Mouse (Mus musculus): Measurements from ENCODE around the gene Tbx10. TPM values are rescaled to one million over a fixed set of nuclear protein-coding genes. Genes with fewer than 3 reads are reported as not detected.

Gene Tbx10
- polyA plus RNA-seq, 1 experiment from 2014 or later: not detected

- 87% methylated on average over 3 of the region's 3 CpGs for WGBS
- no peak overlapping the region for H3K9ac ChIP-seq (replicated peaks; ENCODE audit: low read depth)
- H3K27ac ChIP-seq (ENCODE audit: low read length): no peak overlapping the region
- no peak overlapping the region for H3K4me2 ChIP-seq (replicated peaks; ENCODE audit: low read depth, low read length)
- DNase-seq (ENCODE audit: low spot score) (no peak), ATAC-seq (no peak)
- H3K4me1 ChIP-seq (ENCODE audit: insufficient read depth, low read depth, low read length): peaks cover 11% of the 10 kb centered on the region; the same call in 1 of the 2 replicates
- no peak overlapping the region for H3K4me3 ChIP-seq (ENCODE audit: low read depth, low read length)
- TF ChIP-seq EP300 (IDR thresholded peaks at IDR 0.05) (no peak), CTCF (IDR thresholded peaks at IDR 0.05) (no peak)
- no peaks in the 10 kb centered on the region for H3K9me3 ChIP-seq (ENCODE audit: low read length)
- H3K27me3 ChIP-seq (replicated peaks; ENCODE audit: insufficient read depth, low read length): no peaks in the 10 kb centered on the region
- no peaks in the 10 kb centered on the region for H3K36me3 ChIP-seq (ENCODE audit: insufficient read depth, low read length)
Observed at GRCm38 (mm10) chr19:3991966-3992365, 586 bp upstream of the Tbx10 start.

- Histone ChIP-seq H3K4me3 (ENCODE audit: low read depth, low read length) (no peak overlapping the region), H3K27me3 (replicated peaks; ENCODE audit: insufficient read depth, low read length) (no peaks in the 10 kb centered on the region), H3K4me1 (ENCODE audit: insufficient read depth, low read depth, low read length) (peaks cover 8% of the 10 kb centered on the region; the same call in 1 of the 2 replicates), H3K4me2 (replicated peaks; ENCODE audit: low read depth, low read length) (no peak overlapping the region), H3K9ac (replicated peaks; ENCODE audit: low read depth) (no peak overlapping the region), H3K36me3 (ENCODE audit: insufficient read depth, low read length) (no peaks in the 10 kb centered on the region), H3K27ac (ENCODE audit: low read length) (no peak overlapping the region), H3K9me3 (ENCODE audit: low read length) (no peaks in the 10 kb centered on the region)
- ATAC-seq: no peak
- TF ChIP-seq EP300 (IDR thresholded peaks at IDR 0.05) (no peak), CTCF (IDR thresholded peaks at IDR 0.05) (no peak)
- 46% methylated on average over 6 of the region's 6 CpGs for WGBS
- no peak for DNase-seq (ENCODE audit: low spot score)
Observed at GRCm38 (mm10) chr19:3994932-3995331, 2.4 kb downstream of the Tbx10 start.

- Histone ChIP-seq H3K27ac (ENCODE audit: low read length) (0 out of 2 replicates have a peak overlapping the region, but pooled peaks have one; percentile 51), H3K9ac (replicated peaks; ENCODE audit: low read depth) (no peak overlapping the region), H3K36me3 (ENCODE audit: insufficient read depth, low read length) (no peaks in the 10 kb centered on the region), H3K9me3 (ENCODE audit: low read length) (no peaks in the 10 kb centered on the region), H3K4me1 (ENCODE audit: insufficient read depth, low read depth, low read length) (peaks cover 8% of the 10 kb centered on the region; the same call in 1 of the 2 replicates), H3K4me2 (replicated peaks; ENCODE audit: low read depth, low read length) (no peak overlapping the region), H3K27me3 (replicated peaks; ENCODE audit: insufficient read depth, low read length) (no peaks in the 10 kb centered on the region), H3K4me3 (ENCODE audit: low read depth, low read length) (no peak overlapping the region)
- DNase-seq (ENCODE audit: low spot score) (peak; percentile 83), ATAC-seq (peak; percentile 48)
- WGBS: 53% methylated on average over 3 of the region's 3 CpGs
- TF ChIP-seq CTCF (IDR thresholded peaks at IDR 0.05) (no peak), EP300 (IDR thresholded peaks at IDR 0.05) (peak; percentile 75)
Observed at GRCm38 (mm10) chr19:3995505-3995904, 3.0 kb downstream of the Tbx10 start.

- no peak for ATAC-seq
- Histone ChIP-seq H3K4me2 (replicated peaks; ENCODE audit: low read depth, low read length) (no peak overlapping the region), H3K9ac (replicated peaks; ENCODE audit: low read depth) (no peak overlapping the region), H3K27me3 (replicated peaks; ENCODE audit: insufficient read depth, low read length) (no peaks in the 10 kb centered on the region), H3K9me3 (ENCODE audit: low read length) (no peaks in the 10 kb centered on the region), H3K27ac (ENCODE audit: low read length) (0 out of 2 replicates have a peak overlapping the region, but pooled peaks have one; percentile 51), H3K4me1 (ENCODE audit: insufficient read depth, low read depth, low read length) (peaks cover 12% of the 10 kb centered on the region; the same call in 1 of the 2 replicates), H3K4me3 (ENCODE audit: low read depth, low read length) (no peak overlapping the region), H3K36me3 (ENCODE audit: insufficient read depth, low read length) (no peaks in the 10 kb centered on the region)
- WGBS: 48% methylated on average over 7 of the region's 7 CpGs
- no peak for DNase-seq (ENCODE audit: low spot score)
- TF ChIP-seq EP300 (IDR thresholded peaks at IDR 0.05): no peak
- TF ChIP-seq CTCF (IDR thresholded peaks at IDR 0.05): no peak
Observed at GRCm38 (mm10) chr19:3996106-3996505, 3.6 kb downstream of the Tbx10 start.

GRCm38 (mm10) chr19:3996747-3997146 lies 4.2 kb downstream of the Tbx10 start:
- no peak for TF ChIP-seq CTCF (IDR thresholded peaks at IDR 0.05)
- no peak for TF ChIP-seq EP300 (IDR thresholded peaks at IDR 0.05)
- 80% methylated on average over 8 of the region's 8 CpGs for WGBS
- no peak overlapping the region for H3K9ac ChIP-seq (replicated peaks; ENCODE audit: low read depth)

GRCm38 (mm10) chr19:3997231-3997630 lies 4.7 kb downstream of the Tbx10 start:
- H3K27ac ChIP-seq (ENCODE audit: low read length): no peak overlapping the region
- no peak for TF ChIP-seq EP300 (IDR thresholded peaks at IDR 0.05)
- no peak for TF ChIP-seq CTCF (IDR thresholded peaks at IDR 0.05)
- no peak for DNase-seq (ENCODE audit: low spot score)
- 46% methylated on average over 8 of the region's 8 CpGs for WGBS
- H3K36me3 ChIP-seq (ENCODE audit: insufficient read depth, low read length): no peaks in the 10 kb centered on the region
- no peak overlapping the region for H3K9ac ChIP-seq (replicated peaks; ENCODE audit: low read depth)
- H3K27me3 ChIP-seq (replicated peaks; ENCODE audit: insufficient read depth, low read length): no peaks in the 10 kb centered on the region
- no peak overlapping the region for H3K4me3 ChIP-seq (ENCODE audit: low read depth, low read length)
- H3K4me2 ChIP-seq (replicated peaks; ENCODE audit: low read depth, low read length): no peak overlapping the region
- peaks cover 13% of the 10 kb centered on the region; the same call in 1 of the 2 replicates for H3K4me1 ChIP-seq (ENCODE audit: insufficient read depth, low read depth, low read length)
- no peaks in the 10 kb centered on the region for H3K9me3 ChIP-seq (ENCODE audit: low read length)
- no peak for ATAC-seq

More at GRCm38 (mm10) chr19:3996747-3997146, 4.2 kb downstream of the Tbx10 start:
- no peaks in the 10 kb centered on the region for H3K9me3 ChIP-seq (ENCODE audit: low read length)
- no peak overlapping the region for H3K4me2 ChIP-seq (replicated peaks; ENCODE audit: low read depth, low read length)
- H3K27ac ChIP-seq (ENCODE audit: low read length): no peak overlapping the region
- DNase-seq (ENCODE audit: low spot score) (no peak), ATAC-seq (no peak)
- H3K4me3 ChIP-seq (ENCODE audit: low read depth, low read length): no peak overlapping the region
- peaks cover 13% of the 10 kb centered on the region; the same call in 1 of the 2 replicates for H3K4me1 ChIP-seq (ENCODE audit: insufficient read depth, low read depth, low read length)
- H3K36me3 ChIP-seq (ENCODE audit: insufficient read depth, low read length): no peaks in the 10 kb centered on the region
- H3K27me3 ChIP-seq (replicated peaks; ENCODE audit: insufficient read depth, low read length): no peaks in the 10 kb centered on the region
